Mouse (Mus musculus) ovary, adult 10 weeks (tissue): ENCODE data around the gene Bcl2a1d. TPM values are rescaled to one million over a fixed set of nuclear protein-coding genes. Genes with fewer than 3 reads are reported as not detected.

Source experiments
- polyA plus RNA-seq: library from polyadenylated mRNA; stranded (reverse); fragments of 350-450 nt; fragmentation: Illumina TruSeq; extraction: RNeasy Lipid Tissue Mini Kit (QIAGEN cat#74804); gene quantifications from one replicate; pipeline ENCODE4 v1.2.3, GENCODE M21; 2014

Gene Bcl2a1d
- polyA plus RNA-seq: 8.5 TPM

DNA sequence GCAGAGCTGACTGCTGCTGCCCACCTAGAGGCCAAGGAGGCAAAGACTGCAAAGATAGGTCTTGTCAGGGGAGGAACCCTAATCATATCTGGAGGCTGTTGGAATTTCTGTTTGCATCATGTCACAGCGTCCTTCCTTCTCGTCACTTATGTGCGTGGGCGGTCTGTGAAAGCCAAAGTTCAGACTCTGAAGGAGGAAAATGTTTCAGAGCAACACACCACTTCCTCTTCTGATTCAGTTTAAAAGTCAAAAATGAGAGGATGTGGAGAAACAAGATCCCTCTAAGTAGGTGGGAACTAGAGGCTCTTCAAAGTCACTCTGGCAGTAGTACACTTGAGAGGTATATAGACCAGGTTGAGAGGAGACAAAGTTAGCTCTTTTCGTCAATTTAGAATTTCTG lies at the start of gene Bcl2a1d:
Gene Bcl2a1d (minus strand): TSS at position 187 of the 400 bp plus-strand sequence.

DNA sequence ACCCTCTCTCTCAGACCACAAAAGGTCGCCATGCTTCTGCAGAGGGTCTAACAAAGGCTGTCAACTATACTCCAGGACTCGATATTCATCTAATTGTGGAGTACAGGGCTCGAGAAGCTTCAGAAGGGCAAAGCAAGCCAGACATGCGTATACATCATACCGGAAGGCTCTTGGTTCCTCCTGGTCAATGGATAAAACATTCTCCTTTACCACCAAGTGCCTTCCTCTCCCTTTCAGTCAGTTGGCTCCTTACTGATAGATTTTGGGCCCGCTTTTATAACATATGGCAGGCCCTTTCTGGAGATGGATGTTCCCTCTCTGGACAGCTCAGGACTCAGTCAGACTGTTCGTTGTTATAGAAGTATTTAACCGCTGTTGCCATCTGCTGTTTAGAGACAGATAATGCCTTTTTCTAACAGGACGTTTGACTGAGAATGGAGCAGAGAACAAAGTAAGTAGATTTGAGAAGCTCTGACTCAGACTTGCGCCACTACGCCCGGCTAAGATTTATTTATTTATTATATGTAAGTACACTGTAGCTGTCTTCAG lies 11.7 kb downstream of the Bcl2a1d start, which contains the start of gene Mthfsl:
Gene Mthfsl (minus strand): TSS at position 308 of the 549 bp plus-strand sequence.

Other genes starting within 250 kb of the Bcl2a1d start
- gene Syncrip, start 249.3 kb downstream of the Bcl2a1d start, polyA plus RNA-seq: 521 TPM
- gene Zfp949, start 183.9 kb downstream of the Bcl2a1d start, polyA plus RNA-seq: 22.6 TPM
- not detected for gene Trim43a, start 151.0 kb downstream of the Bcl2a1d start, polyA plus RNA-seq
- gene Mthfsl, start 11.6 kb downstream of the Bcl2a1d start, polyA plus RNA-seq: 29.0 TPM
- gene Trim43c, start 107.2 kb upstream of the Bcl2a1d start, polyA plus RNA-seq: not detected
- 5.2 TPM for gene Bcl2a1a, start 225.0 kb upstream of the Bcl2a1d start, polyA plus RNA-seq